Mouse (Mus musculus): Measurements from ENCODE around the gene Xrcc1. TPM values are rescaled to one million over a fixed set of nuclear protein-coding genes. Genes with fewer than 3 reads are reported as not detected.
A peak's percentile ranks its signal among the peaks of the same experiment; 100 is the strongest.
"Not testable (repeated sequence)": the region's sequence is repeated elsewhere in the genome, so short reads cannot be mapped to it uniquely, and the experiment has no call there.

The Xrcc1 gene
- total and polyA plus RNA-seq, 3 experiments, result 34.7 to 61.2 (median 36.8) TPM

DNA sequence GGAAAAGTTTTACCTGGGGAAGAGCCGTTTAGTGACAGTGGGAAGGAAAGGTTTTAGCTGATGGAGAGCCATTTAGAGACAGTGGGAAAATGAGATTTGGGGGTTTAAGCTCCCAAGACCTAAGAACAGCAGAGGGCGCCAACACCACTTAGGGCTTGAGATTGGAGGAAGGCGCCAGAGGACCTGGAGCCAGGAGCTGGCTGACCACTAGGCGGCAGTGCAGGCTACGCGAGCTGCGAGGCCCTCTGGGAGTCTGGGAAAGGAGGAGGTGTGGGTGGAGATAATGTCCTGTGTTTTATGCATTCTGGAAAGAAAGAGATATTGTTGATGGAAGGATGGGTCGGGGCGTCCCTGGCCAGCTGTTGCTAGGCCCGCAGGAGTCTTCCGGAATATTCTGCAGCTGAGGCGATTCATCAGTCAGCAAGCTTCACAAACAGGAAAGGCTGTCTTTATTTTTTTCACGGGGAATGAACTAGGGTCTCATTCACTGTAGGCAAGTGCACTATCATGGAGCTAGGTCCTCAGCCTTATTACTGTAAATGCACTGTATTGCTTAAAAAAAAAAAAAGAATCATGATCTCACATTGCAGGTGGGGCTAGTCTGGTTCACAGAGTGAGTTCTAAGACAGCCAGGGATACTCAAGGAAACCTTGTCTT, 55.0 kb downstream of the Xrcc1 start:
- DNase-seq, result peak; percentile 95

DNA sequence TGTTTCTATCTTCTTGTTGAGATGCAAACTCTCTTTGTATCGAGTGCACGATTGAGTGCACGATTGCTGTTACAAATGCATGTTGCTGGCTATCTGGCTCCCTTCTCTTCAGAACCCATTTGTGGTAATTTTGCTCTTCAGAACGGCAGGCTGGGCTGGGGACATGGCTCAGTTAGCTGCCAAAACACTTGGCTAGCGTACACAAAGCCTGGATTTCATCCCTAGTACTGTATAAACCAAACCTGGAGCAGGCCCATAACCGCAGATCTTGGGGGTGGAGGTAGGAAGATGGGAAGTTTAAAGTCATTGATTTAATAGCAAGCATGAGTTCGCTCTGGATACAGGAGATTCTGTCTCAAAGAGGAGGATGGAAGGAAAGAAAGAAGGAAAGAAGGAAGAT, 59.5 kb downstream of the Xrcc1 start:
- DNase-seq, result no peak

DNA sequence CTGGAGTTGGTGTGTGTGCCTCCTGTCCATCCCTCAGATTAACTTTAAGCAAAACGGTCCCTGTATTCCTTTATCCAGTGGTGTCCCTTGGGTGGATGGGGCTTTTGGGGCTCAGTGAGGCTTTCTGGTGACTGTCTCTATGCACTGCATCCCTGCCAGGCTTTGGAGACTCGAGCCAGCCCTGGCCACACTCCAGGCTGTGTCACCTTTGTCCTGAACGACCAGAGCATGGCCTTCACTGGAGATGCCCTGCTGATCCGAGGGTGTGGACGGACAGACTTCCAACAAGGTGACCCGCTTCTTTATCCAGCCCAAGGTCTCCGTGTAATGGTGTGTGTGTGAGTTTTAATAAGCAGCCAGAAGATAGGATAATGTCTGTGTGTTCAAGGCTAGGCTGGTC, 60.0 kb downstream of the Xrcc1 start:
- no peak for DNase-seq

DNA sequence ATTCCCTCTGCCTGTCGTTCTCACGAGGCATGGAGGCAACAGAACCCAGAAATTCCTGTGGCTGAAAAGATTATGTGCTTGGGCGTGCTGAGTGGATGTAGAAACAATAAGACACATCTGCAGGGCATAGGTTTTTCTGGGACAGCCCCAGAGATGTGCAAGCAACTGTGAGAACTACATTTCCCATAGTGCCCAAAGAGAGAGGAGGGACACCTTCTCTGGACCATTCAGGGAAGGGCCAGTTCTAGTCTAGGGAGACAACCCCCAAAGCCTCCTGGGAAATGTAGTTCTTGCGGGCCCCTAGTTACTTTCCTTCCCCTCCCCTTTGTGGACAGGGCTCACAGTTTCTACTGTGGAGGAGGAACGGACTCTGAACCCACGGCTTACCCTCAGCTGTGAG, 61.9 kb downstream of the Xrcc1 start:
- DNase-seq, result peak; percentile 66

DNA sequence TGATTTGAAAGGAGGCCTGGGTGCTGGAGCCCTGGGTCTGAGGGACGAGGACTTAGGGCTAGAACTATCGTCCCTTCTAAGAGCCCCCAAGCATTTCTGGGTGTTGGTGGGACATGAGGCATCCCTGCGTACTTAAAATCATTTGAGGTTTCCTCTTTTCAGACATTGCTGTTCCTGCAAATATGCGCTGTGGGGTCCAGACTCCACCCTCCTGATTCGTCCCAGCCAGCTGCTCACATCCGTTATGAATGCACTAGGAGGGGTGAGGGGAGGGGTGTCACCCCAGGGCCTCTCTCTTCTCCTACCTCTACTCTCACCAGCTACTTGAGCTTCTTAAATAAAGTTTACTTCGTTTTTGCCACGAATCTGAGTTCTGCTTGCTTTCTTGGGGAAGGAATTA, 62.5 kb downstream of the Xrcc1 start:
- DNase-seq, result no peak

DNA sequence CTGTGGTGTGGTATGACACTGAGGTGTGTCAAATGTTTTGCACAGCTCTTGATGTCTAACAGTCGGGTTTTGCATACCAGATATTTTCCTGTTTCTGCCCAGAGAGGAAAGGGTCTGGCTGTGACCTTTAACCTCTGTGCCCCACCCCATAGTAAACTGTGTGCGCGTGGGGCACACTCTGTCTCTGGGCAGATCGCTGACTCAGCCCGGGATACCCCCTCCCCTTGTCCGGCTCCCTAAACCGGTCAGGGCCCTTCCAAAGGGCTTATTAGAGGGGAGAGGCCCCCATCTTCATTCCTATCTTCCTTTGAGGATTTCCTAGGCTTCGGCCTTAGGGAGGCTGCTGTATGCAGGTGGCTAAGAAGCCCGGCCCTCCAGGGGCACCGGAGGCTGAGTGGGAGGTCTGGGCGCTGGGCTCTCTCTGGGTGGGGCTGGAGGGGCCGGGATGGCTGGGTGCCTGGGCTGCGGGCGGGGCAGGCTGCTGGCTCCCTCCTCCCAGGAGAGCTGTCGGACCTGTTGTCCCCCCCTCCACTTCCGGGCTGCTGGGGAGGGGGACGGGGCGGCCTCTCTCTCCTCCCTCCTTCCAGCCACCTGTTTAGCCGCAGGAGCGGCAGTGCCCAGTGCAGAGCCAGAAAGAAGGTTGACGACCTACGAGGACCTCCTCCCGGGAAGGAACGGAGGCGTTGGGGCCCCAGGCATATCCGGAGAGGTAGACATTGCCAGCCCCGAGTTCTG, 64.2 kb downstream of the Xrcc1 start, which contains the start of gene Phldb3:
Gene Phldb3, plus strand, starts transcription at position 620 of the 735 bp plus-strand sequence.
- DNase-seq, result peak; percentile 38

DNA sequence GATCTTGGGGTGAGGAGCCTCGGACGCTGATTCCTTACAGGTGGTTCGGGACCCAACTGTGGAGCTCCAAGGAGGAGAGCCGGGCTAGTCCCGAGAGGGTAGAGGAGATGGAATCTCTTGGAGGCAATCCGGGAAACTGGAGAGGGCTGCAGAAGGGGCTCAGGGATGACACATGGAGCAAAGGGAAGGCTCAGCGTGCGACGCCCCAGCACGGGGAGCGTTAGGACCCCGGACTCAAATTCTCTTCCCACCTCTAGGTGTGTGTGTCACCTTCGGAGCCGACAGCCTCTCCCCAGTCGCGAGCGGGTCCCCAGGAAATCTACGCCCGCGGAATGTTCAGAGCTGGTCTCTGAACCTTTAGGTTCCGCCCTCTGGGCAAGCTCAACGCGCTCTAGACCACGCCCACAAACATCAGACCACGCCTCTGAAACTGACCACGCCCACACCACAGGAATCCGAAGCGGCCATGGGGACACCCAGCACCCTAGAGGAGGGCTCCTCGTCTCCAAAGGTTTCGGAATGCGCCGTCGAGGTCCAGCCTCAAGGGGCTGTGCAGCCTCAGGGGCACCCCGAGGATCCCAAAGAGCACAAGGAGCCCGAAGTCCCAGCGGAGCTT, 64.9 kb downstream of the Xrcc1 start:
- peak; percentile 96 for DNase-seq

DNA sequence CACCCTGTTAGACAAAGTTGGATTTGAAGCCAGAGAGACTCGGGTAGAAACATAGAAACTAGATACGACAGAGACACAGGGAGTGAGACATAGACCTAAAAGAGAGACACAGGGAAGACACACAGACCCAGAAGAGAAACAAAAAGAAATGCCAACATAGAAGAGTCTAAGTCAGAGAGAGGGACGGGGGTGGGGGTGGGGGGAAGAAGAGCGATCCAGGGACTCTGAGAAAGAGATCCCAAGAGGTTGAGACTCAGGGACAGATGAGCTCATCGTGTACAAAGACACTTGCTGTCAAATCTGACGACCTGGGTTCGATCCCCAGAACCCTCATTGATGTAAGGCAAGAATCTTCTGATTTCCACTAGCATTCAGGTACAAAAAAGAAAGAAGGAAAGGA, 65.6 kb downstream of the Xrcc1 start:
- DNase-seq, result no peak

DNA sequence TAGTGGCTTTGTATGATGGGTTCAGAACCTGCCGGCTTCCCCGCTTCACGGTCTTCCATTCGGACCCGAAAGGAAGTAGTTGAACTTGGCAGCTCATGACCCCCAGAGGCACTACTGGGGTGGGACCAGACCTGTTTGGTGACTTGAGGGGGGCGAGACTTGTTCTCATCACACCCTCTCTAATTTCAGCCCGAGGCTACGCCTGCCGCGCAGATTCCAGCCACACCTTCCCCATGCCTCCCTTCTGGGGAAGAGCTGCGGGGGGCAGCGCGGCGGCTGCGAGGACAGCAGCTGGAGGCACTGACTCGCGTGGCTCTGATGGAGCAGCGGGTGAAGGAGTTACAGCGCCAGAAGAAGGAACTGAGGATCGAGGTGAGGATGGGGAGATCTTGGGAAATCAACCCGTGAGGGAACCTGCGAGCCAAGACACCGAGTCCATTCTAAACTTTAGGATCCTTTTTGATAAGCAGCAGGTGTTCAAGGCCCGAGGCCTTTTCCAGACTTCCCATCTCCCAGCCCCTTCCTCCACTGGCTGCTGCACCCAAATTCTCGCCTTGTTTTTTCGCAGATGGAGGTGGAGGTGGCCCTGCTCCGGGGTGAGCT, 66.3 kb downstream of the Xrcc1 start:
- DNase-seq, result no peak

DNA sequence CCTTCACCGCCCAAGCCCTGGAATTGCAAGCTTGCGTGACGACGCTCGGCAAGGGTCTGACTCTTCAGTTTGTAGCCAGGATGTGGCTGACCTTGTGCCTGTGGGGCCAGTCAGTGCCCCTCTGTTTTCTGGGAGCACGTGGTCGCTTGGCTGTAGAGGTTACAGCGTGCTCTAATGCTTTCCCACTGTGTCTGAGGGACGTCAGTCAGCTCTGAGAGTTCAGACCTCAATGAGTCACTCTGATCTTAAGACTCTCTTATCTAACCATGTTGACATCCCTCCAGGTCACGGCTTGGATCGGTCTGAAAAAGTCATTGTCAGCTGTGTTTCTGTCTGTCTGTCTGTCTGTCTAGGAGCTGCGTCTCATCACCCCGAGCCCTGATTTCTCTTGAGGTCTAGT, 68.7 kb downstream of the Xrcc1 start:
- DNase-seq, result no peak

DNA sequence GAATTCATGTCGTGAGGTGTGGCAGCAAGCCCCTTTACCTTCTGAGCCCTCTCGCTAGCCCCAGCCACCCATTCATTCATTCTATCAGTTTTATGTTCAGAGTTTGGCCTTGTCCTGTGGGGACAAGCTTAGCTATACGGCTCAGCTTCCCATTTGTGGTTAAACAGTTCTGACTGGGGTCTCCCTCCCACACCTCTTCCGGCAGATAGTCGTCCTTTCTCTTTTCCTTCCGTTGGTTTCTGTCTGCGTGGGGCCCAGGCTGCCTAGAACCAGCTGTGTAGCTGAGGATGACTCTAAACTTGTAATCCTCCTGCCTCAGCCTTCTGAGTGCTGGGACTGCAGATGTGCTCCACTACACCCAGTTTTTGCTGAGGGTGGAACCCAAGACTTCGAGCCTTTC, 71.7 kb downstream of the Xrcc1 start:
- DNase-seq, result no peak

DNA sequence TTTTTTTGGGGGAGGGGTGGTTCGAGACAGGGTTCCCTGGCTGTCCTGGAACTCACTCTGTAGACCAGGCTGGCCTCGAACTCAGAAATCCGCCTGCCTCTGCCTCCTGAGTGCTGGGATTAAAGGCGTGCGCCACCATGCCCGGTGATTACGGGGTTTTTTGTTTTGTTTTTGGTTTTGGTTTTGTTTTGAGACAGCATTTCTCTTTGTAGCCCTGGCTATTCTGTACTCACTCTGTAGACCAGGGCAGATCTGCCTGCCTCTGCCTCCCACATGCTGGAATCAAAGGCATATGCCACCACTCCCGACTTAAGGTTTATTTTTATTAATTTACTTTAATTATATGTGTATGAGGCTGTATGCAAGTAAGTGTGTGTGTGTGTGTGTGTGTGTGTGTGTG, 72.3 kb downstream of the Xrcc1 start:
- not testable (repeated sequence) for DNase-seq

DNA sequence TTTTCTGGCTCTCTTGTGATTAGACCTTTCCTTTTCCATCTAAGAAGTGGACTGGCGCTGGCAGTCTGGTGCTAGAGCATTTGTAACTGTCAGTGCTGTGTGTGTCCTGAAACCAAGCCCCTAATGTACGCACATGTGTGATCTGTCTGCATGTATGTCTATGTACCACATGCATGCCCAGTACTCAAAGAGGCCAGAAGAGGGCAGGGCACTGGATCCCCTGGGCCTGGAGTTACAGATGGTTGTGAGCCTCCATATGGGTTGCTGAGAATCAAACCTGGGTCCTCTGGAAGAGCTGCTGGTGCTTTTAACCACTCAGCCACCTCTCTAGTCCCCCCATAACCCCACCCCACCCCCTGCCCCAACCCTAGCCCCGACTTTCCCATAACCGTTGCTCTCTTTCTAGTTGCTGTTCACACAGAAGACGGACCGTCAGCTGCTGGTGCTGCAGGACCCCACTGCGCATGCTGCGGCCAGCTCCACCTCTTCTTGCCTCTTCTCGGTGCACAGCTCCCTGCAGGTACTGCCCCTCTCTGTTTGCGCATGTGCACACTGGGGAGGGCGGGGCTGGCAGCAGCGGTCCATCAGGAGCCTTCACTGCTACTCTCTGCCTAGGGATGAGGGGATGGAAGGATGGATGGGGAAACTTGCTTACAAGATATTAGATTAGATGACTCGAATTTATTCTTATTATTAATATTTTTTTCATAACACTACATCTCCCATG, 73.7 kb downstream of the Xrcc1 start:
- no peak for DNase-seq

DNA sequence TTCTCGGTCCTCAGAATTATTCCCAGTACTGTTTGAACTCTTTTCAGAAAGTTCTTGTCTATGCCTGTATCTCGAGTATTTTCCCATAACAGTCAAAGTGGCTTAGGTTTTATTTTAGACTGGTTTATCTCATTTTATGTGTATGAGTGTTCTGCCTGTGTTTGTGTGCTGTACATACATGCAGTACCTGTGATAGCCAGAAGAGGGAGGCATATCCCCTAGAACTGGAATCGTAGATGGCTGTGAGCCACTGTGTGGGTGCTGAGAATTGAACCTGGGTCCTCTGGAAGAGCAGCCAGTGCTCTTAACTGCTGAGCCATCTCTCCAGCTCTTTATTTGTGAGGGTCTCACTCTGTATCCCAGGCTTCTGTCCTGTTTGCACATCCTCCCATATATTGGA, 75.1 kb downstream of the Xrcc1 start:
- no peak for DNase-seq

DNA sequence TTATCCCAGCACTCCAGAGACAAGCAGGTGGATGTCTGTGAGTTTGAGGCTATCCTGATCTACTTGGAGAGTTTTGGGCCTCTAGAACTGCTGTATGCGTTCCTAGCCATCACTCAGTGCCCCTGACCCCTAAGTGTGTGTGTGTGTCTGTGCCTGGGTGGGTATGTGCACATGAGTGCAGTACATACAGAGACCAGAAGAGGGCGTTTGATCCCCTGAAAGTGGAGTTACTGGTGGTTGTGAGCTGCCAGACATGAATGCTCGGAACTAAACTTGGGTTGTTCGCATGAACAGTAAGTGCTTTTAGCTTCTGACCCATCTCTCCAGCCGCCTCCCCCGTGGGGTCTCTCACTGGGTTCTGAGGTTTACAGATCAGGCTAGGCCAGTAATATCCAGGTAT, 76.9 kb downstream of the Xrcc1 start:
- no peak for DNase-seq

Other genes starting within 250 kb of the Xrcc1 start
- 1 to 10 TPM; 7.0 to 9.6 TPM for gene Zfp61, start 245.1 kb upstream of the Xrcc1 start, total RNA-seq (2021)
- gene Zfp61, start 245.1 kb upstream of the Xrcc1 start, polyA plus RNA-seq (2012; rRNA removed), result 2.0 and 2.6 TPM in 2 replicates
- 1 to 10 TPM; 3.1 to 5.5 TPM for gene Zfp94, start 229.6 kb upstream of the Xrcc1 start, total RNA-seq (2021)
- 4.3 and 4.6 TPM in 2 replicates for gene Zfp94, start 229.6 kb upstream of the Xrcc1 start, polyA plus RNA-seq (2012; rRNA removed)
- 1 to 10 TPM in 1 of 2 experiments, under 1 TPM in 1; 0.58 to 1.2 TPM for gene Tescl, start 212.4 kb upstream of the Xrcc1 start, total RNA-seq (2021)
- gene Tescl, start 212.4 kb upstream of the Xrcc1 start, polyA plus RNA-seq (2012; rRNA removed), result 1.2 and 1.8 TPM in 2 replicates
- not detected for gene Lypd5, start 197.1 kb upstream of the Xrcc1 start, total RNA-seq (2021)
- gene Lypd5, start 197.1 kb upstream of the Xrcc1 start, polyA plus RNA-seq (2012; rRNA removed), result not detected in 2 replicates
- under 1 TPM; 0.37 to 0.97 TPM for gene Kcnn4, start 176.0 kb upstream of the Xrcc1 start, total RNA-seq (2021)
- 2.1 and 3.0 TPM in 2 replicates for gene Kcnn4, start 176.0 kb upstream of the Xrcc1 start, polyA plus RNA-seq (2012; rRNA removed)
- 10 to 100 TPM; 19.7 to 20.2 TPM for gene Smg9, start 146.7 kb upstream of the Xrcc1 start, total RNA-seq (2021)
- gene Smg9, start 146.7 kb upstream of the Xrcc1 start, polyA plus RNA-seq (2012; rRNA removed), result 45.8 and 46.0 TPM in 2 replicates
- not detected for gene Irgc1, start 94.0 kb upstream of the Xrcc1 start, total RNA-seq (2021)
- gene Irgc1, start 94.0 kb upstream of the Xrcc1 start, polyA plus RNA-seq (2012; rRNA removed), result 0.19 TPM in 1 of 2 replicates, not detected in the other
- 10 to 100 TPM in 1 of 2 experiments, 1 to 10 TPM in 1; 9.5 to 10.8 TPM for gene Plaur, start 83.8 kb upstream of the Xrcc1 start, total RNA-seq (2021)
- 15.5 and 18.0 TPM in 2 replicates for gene Plaur, start 83.8 kb upstream of the Xrcc1 start, polyA plus RNA-seq (2012; rRNA removed)
- gene Cadm4, start 64.3 kb upstream of the Xrcc1 start, total RNA-seq (2021), result 1 to 10 TPM; 1.7 to 4.7 TPM
- gene Cadm4, start 64.3 kb upstream of the Xrcc1 start, polyA plus RNA-seq (2012; rRNA removed), result 6.6 and 7.5 TPM in 2 replicates
- 1 to 10 TPM; 4.2 to 7.2 TPM for gene Zfp428, start 39.3 kb upstream of the Xrcc1 start, total RNA-seq (2021)
- gene Zfp428, start 39.3 kb upstream of the Xrcc1 start, polyA plus RNA-seq (2012; rRNA removed), result 32.1 and 38.3 TPM in 2 replicates
- gene AC161166.1, start 33.8 kb upstream of the Xrcc1 start, total RNA-seq (2021), result not detected
- not detected in 2 replicates for gene AC161166.1, start 33.8 kb upstream of the Xrcc1 start, polyA plus RNA-seq (2012; rRNA removed)
- gene Irgq, start 15.6 kb upstream of the Xrcc1 start, total RNA-seq (2021), result 10 to 100 TPM; 21.2 to 23.7 TPM
- gene Irgq, start 15.6 kb upstream of the Xrcc1 start, polyA plus RNA-seq (2012; rRNA removed), result 20.8 and 23.5 TPM in 2 replicates
- gene Pinlyp, start 171 bp upstream of the Xrcc1 start, total RNA-seq (2021), result not detected
- not detected in 2 replicates for gene Pinlyp, start 171 bp upstream of the Xrcc1 start, polyA plus RNA-seq (2012; rRNA removed)
- 10 to 100 TPM; 34.8 to 37.5 TPM for gene Ethe1, start 41.3 kb downstream of the Xrcc1 start, total RNA-seq (2021)
- 32.1 and 33.8 TPM in 2 replicates for gene Ethe1, start 41.3 kb downstream of the Xrcc1 start, polyA plus RNA-seq (2012; rRNA removed)
- gene Zfp575, start 41.4 kb downstream of the Xrcc1 start, total RNA-seq (2021), result under 1 TPM; 0.29 to 0.45 TPM
- 0.36 and 0.62 TPM in 2 replicates for gene Zfp575, start 41.4 kb downstream of the Xrcc1 start, polyA plus RNA-seq (2012; rRNA removed)
- gene Phldb3, start 64.5 kb downstream of the Xrcc1 start, total RNA-seq (2021), result 1 to 10 TPM; 3.5 to 8.5 TPM
- 3.9 and 4.4 TPM in 2 replicates for gene Phldb3, start 64.5 kb downstream of the Xrcc1 start, polyA plus RNA-seq (2012; rRNA removed)
- under 1 TPM; 0.79 to 0.84 TPM for gene Lypd3, start 90.3 kb downstream of the Xrcc1 start, total RNA-seq (2021)
- 1.9 TPM in 2 replicates for gene Lypd3, start 90.3 kb downstream of the Xrcc1 start, polyA plus RNA-seq (2012; rRNA removed)
- gene Tex101, start 130.4 kb downstream of the Xrcc1 start, total RNA-seq (2021), result not detected
- not detected in 2 replicates for gene Tex101, start 130.4 kb downstream of the Xrcc1 start, polyA plus RNA-seq (2012; rRNA removed)
- not detected for gene BC049730, start 163.0 kb downstream of the Xrcc1 start, total RNA-seq (2021)
- gene BC049730, start 163.0 kb downstream of the Xrcc1 start, polyA plus RNA-seq (2012; rRNA removed), result not detected in 2 replicates
- gene Gm4763, start 180.6 kb downstream of the Xrcc1 start, total RNA-seq (2021), result not detected
- gene Gm4763, start 180.6 kb downstream of the Xrcc1 start, polyA plus RNA-seq (2012; rRNA removed), result not detected in 2 replicates
- gene Cd177, start 214.0 kb downstream of the Xrcc1 start, total RNA-seq (2021), result under 1 TPM in 1 of 2 experiments, not detected in 1; 0.17 TPM
- not detected in 2 replicates for gene Cd177, start 214.0 kb downstream of the Xrcc1 start, polyA plus RNA-seq (2012; rRNA removed)
- not detected for gene Ceacam10, start 230.9 kb downstream of the Xrcc1 start, total RNA-seq (2021)
- not detected in 2 replicates for gene Ceacam10, start 230.9 kb downstream of the Xrcc1 start, polyA plus RNA-seq (2012; rRNA removed)